Mouse (Mus musculus): ENCODE results near the gene Eps8l2.

Eps8l2 gene

GRCm38 (mm10) chr7:141328373-141328990 is 10.2 kb upstream of the Eps8l2 start:
- no peak for DNase-seq (ENCODE audit: low spot score in 2 of 2)

DNA sequence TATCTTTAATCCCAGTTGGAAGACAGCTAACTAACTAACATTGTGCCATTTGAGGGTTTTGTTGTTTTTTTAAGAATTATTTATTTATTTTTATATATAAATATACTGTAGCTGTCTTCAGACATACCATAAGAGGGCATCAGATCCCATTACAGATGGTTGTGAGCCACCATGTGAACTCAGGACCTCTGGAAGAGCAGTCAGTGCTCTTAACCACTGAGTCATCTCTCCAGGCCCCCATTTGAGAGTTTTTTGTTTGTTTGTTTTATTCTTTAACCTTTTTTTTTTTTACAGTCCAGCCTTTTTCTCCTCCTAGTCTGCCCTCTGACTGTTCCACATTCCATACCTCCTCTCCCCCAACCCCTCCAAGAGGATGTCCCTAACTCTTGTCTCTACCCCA is 8.0 kb upstream of the Eps8l2 start:
- no peak for DNase-seq (ENCODE audit: low spot score in 2 of 2)

- no peak for DNase-seq (ENCODE audit: low spot score in 2 of 2)
Observed at GRCm38 (mm10) chr7:141331990-141332389, 6.7 kb upstream of the Eps8l2 start.

DNA sequence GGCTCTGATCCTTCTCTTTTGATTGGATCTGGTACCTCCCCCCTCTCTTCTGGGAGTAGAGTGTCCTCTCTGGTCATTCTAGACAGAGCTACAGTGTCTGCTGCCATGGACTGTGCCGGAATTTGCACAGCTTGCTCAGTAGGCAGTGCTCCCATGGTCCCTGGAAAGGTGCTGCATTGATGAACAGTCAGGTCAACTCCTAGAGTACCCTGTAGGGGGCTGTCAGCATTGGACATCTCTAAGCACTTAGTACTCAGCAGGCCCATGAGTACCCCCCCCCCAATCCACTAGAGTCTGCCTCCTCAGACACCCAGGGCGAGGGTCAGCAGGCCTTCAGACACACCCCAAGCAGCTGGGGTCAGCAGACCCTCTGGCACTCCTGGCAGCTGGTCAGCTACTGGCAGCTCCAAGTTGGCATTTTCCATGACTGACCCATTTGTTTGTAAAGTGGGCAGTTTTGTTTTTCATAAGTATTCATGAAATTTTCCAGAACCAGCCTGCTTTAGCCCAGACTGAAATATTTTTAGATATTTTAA is 3.6 kb upstream of the Eps8l2 start:
- no peak for DNase-seq (ENCODE audit: low spot score in 2 of 2)

DNA sequence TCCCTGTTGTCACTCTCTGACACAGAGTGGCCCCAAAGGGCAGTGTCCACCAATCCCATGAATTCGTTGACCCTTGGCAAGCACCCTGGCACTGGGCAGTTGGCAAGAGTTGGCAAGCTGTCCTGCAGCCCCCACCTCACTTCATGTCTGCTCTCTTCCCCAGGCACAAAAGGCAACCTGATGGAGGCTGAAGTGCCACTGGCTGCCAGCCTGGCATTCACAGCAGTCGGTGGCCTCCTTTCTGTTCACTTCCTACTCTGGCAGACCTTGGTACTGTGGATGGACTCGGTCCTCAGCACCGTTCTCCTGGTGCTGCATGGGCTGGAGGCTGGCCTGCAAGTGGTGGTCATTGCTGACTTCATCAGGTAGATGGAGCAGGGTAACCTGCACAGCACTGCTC is 3.0 kb upstream of the Eps8l2 start:
- DNase-seq (ENCODE audit: low spot score in 2 of 2): no peak

DNA sequence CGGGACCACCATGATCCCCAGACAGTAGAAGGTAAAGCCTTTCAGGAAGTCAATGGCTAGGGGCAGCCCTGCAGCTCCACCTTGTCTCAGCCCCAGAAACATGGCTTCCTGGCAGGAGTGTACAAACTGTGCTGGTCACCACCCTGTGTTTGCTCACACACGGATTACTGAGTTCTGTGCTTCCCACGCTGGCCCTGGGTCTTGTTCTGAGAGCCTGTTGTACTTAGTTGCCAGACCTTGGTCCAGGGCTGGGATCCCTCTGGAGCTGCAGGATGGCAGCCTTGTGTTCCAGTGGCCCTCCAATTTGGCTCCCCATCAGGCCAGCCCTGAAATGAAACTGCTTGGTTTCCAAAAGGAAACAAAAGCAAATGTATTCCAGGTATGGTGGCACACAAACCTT is 2.4 kb upstream of the Eps8l2 start:
- no peak for DNase-seq (ENCODE audit: low spot score in 2 of 2)

GRCm38 (mm10) chr7:141337716-141338416 is 814 bp upstream of the Eps8l2 start:
- DNase-seq (ENCODE audit: low spot score in 2 of 2): no peak

GRCm38 (mm10) chr7:141339215-141339920 is 688 bp downstream of the Eps8l2 start:
- DNase-seq (ENCODE audit: low spot score in 2 of 2): no peak

- DNase-seq (ENCODE audit: low spot score in 2 of 2): no peak
Observed at GRCm38 (mm10) chr7:141340023-141340422, 1.3 kb downstream of the Eps8l2 start.

DNA sequence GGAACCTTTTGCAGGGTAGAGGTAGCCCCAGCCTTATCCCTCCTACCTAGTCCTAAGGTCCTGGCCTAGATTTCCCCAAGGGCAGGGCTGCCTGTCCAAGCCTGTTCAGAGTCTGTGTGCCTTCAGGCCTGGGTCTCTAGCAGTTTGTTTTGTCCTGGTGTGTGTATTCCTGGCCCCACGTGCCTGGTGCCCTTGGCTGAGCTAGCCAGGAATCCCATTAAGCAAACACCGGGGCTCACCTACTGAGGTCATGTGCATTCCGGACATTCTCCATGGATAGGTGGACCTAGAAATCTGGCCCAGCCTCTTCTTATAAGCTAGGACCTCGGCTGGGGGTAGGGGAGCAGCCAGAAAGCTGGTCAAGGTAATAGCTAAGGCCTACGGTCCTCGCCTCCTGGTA is 1.8 kb downstream of the Eps8l2 start:
- DNase-seq (ENCODE audit: low spot score in 2 of 2): no peak

- no peak for DNase-seq (ENCODE audit: low spot score in 2 of 2)
Observed at GRCm38 (mm10) chr7:141341689-141342226, 3.1 kb downstream of the Eps8l2 start.

DNA sequence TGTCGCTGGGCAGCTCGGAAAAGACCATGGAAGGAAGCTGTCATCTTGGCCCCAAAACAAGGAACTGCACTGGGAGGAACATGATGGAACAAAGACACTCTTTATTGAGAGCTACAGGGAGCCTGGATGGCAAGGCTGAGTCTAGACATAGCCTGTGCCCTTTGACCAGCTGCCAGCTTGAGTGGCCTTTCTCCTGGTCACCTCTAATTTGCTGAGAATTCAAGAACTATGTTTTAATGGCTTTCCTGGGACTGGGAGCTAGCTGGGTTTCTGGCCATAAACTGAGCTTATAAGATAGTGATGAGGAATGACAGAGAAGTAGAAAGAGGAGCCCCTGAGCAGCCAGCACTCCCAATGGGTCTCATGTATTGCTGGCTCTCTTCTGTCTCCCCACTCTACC is 4.5 kb downstream of the Eps8l2 start:
- no peak for DNase-seq (ENCODE audit: low spot score in 2 of 2)

- DNase-seq (ENCODE audit: low spot score in 2 of 2): no peak
Observed at GRCm38 (mm10) chr7:141343696-141344095, 5.0 kb downstream of the Eps8l2 start.

DNA sequence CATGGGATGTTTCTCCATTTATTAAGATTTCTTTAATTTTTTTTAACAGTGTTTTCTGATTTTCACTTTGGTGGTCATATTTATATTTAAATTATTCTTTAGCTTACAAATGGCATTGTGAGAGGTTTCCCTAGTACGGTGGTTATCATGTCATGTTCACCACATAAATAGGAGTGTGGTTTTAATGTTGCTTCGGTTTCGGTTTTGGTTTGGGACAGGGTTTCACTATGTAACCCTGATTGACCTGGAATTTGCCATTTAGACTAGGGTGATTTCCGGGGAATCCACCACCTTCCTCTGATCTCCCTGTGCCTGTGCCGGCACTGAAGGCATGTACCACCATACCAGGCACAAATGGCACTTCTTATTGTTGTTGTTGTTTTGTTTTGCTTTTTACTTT is 6.1 kb downstream of the Eps8l2 start:
- DNase-seq (ENCODE audit: low spot score in 2 of 2): peak; percentile 46 to 61

DNA sequence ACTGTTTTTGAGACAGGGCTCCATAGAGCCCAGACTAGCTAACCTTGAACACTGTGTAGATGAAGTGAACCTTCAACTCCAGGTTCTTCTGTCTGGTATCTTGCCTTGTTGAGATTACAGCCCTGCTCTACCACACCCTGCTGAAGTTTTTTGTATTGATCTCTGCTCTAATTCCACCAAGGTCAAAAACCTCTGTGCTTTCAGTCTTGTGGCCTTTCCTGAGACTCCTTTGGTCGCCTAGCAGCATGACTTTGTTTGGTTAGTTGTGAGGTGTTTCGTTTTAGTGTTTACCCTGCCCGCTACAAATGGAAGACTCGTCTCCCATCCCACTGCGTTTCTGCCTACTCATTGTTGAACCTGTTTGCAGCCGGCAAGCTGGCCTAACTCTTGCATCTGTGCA is 12.4 kb downstream of the Eps8l2 start:
- no peak for DNase-seq (ENCODE audit: low spot score in 2 of 2)

- DNase-seq (ENCODE audit: low spot score in 2 of 2): no peak
Observed at GRCm38 (mm10) chr7:141355051-141355450, 16.4 kb downstream of the Eps8l2 start.

GRCm38 (mm10) chr7:141355626-141356326 is 17.1 kb downstream of the Eps8l2 start:
- no peak for DNase-seq (ENCODE audit: low spot score in 2 of 2)

DNA sequence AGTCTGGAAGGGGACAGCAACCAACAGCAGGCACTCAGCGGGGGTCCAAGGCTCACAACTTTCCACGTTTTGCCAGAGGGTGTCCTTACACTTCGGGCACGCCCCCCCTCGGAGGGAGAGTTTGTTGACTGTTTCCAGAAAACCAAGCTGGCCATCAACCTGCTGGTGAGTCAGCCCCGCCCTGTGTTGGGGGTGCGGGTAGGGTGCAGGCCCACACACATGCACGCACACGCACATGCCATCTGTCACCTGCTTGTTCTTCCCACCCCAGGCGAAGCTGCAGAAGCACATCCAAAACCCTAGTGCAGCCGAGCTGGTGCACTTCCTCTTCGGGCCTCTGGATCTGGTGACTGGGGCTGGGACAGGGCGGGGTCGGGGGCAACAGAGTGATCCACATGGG is 18.3 kb downstream of the Eps8l2 start:
- DNase-seq (ENCODE audit: low spot score in 2 of 2): no peak

DNA sequence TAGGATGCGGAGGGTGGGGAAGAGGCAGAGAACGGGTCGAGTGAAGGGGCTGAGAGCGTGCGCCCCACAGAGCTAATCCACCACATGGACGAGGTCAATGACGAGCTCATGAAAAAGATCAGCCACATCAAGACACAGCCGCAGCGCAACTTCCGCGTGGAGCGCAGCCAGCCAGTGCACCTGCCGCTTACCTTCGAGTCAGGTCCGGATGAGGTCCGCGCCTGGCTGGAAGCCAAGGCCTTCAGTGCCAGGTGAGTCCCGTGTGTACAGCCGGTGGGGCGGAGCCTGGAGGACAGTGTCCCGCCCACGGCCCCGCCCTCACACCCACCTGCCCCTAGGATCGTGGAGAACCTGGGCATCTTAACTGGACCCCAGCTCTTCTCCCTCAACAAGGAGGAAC is 22.8 kb downstream of the Eps8l2 start:
- peak in 1 of 2 experiments; percentile 28 for DNase-seq (ENCODE audit: low spot score in 2 of 2)

DNA sequence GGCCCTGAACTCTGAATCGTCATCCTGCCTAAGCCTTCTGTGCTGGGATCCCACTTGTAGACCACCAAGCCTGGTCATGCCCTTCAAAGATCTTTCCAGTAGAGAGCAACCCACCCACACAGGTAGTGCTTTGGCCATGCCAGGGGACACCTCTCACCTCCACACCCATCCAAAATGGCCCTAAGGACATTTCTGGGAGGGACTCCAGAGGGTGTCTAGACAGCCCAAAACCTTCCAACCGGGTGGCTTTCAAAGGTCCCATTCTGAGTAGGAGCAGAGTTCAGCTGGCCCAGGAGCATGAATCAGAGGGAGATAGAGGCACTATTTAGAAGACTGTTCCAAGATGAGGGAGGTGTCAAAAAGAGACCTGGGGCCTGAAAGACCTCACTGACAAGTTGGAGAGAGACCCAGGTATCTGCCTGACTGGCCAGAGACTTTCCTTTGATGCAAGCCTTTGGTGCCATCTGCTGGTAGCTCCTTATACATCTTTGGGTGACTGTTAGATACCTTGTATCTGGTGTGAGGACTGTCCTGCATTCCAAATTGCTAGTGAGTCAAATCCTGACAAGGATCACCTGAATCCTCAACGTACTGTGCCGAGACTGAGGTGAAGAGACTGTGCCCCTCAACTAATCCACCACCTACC is 24.5 kb downstream of the Eps8l2 start:
- peak; percentile 60 to 75 for DNase-seq (ENCODE audit: low spot score in 2 of 2)

GRCm38 (mm10) chr7:141363752-141364125 is 25.1 kb downstream of the Eps8l2 start:
- no peak for DNase-seq (ENCODE audit: low spot score in 2 of 2)

Data from natural killer cell, adult 2 months (primary cell).